ENCODE assay signal across 19 mouse cellular contexts in the genomic region with DNA sequence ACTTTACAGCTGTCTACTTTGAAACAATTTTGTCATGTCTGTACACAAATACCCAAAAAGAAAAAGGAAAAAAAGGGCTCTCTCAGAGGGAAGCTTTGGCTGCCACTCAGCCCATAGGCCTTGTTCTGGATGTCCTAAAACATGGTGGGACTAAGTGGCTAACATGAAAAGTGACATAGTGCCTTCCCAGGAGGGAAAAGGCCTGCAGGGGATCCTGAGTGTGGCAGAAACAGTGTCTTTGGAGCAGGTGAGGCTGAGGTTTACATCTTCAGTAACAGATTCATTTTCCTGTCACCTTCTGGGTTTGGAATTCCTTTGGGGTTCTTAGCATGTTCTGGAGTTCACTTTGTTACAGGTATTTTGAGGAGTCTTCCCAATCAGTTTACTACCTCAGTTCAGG. TPM values are rescaled to one million over a fixed set of nuclear protein-coding genes. Genes with fewer than 3 reads are reported as not detected.
DNase-seq lines count a peak whose midpoint lies in the region; ATAC-seq and TF ChIP-seq lines count a peak whose summit lies in the region.
"Had no signal": no experiment of that assay in that cellular context is flagged by ENCODE, and none has a peak within 500 bp of the region (broad histone marks: within the 10 kb centered on the region; RNA-seq: fewer than 3 reads in every experiment).

No protein-coding gene starts in this region.

- no peak overlapping the region for H3K4me2 ChIP-seq in midbrain, embryonic 14.5 days (ENCODE audit: low read length)
- no peak overlapping the region for H3K4me2 ChIP-seq in midbrain, postnatal 0 days (ENCODE audit: low read depth, low read length, poor library complexity, severe bottlenecking)
- 0 out of 2 replicates have a peak overlapping the region, but pooled peaks have one; percentile 8 for H3K4me2 ChIP-seq in stomach, embryonic 16.5 days (ENCODE audit: low read depth, low read length)
- H3K4me2 ChIP-seq: forebrain, embryonic 12.5 days; kidney, embryonic 15.5 days; liver, embryonic 13.5 days had no signal

- H3K4me1 ChIP-seq in midbrain, embryonic 14.5 days (ENCODE audit: control insufficient read depth, insufficient read depth, low read length), result peaks cover 9% of the 10 kb centered on the region
- H3K4me1 ChIP-seq in midbrain, postnatal 0 days (ENCODE audit: insufficient read depth, low read length), result no peaks in the 10 kb centered on the region; the same call in 1 of the 2 replicates
- peaks cover 10% of the 10 kb centered on the region for H3K4me1 ChIP-seq in stomach, embryonic 16.5 days (ENCODE audit: control insufficient read depth, insufficient read depth, low read length)

- DNase-seq in heart, adult 11 months, result peak; percentile 62
- no peak for DNase-seq in heart, postnatal 4 days
- DNase-seq in midbrain, embryonic 14.5 days, result peak; percentile 1
- no peak for DNase-seq in midbrain, postnatal 0 days (ENCODE audit: low spot score)
- peak; percentile 26 to 34 for DNase-seq in heart, postnatal 10 days
- DNase-seq in gastrocnemius, adult 2 months, result no peak
- no peak for DNase-seq in kidney, postnatal 4 days
- DNase-seq: adrenal gland, postnatal 25 days; cerebellum, adult 9-10 months; liver, embryonic 13.5 days; lung, postnatal 10 days; thymus, postnatal 4 days had no signal

- intact Hi-C loops in heart, postnatal 10 days (cut with DNase I), result no loop called here
- intact Hi-C loops in gastrocnemius, adult 2 months (cut with DNase I), result no loop called here

- no peak overlapping the region for H3K27ac ChIP-seq in midbrain, embryonic 14.5 days (replicated peaks; ENCODE audit: low read depth, low read length)
- H3K27ac ChIP-seq in midbrain, postnatal 0 days (ENCODE audit: low read depth, low read length), result no peak overlapping the region
- H3K27ac ChIP-seq in stomach, embryonic 16.5 days (ENCODE audit: low read length), result no peak overlapping the region
- no peak overlapping the region for H3K27ac ChIP-seq in gastrocnemius, adult 2 months
- H3K27ac ChIP-seq: embryonic facial prominence, embryonic 15.5 days; forebrain, embryonic 12.5 days; hindbrain, postnatal 0 days; kidney, embryonic 15.5 days; liver, embryonic 13.5 days had no signal

- H3K4me3 ChIP-seq in midbrain, embryonic 14.5 days (replicated peaks; ENCODE audit: low read depth, low read length), result no peak overlapping the region
- H3K4me3 ChIP-seq in midbrain, postnatal 0 days (ENCODE audit: low read depth, low read length), result no peak overlapping the region
- no peak overlapping the region for H3K4me3 ChIP-seq in stomach, embryonic 16.5 days (replicated peaks; ENCODE audit: low read length)
- H3K4me3 ChIP-seq in gastrocnemius, adult 2 months, result no peak overlapping the region
- H3K4me3 ChIP-seq: forebrain, embryonic 12.5 days; kidney, embryonic 15.5 days; liver, embryonic 13.5 days had no signal

- H3K9me3 ChIP-seq in midbrain, embryonic 14.5 days (ENCODE audit: control insufficient read depth, low read length), result no peaks in the 10 kb centered on the region
- H3K9me3 ChIP-seq in midbrain, postnatal 0 days (ENCODE audit: low read length), result no peaks in the 10 kb centered on the region
- no peaks in the 10 kb centered on the region for H3K9me3 ChIP-seq in stomach, embryonic 16.5 days (replicated peaks; ENCODE audit: control insufficient read depth, low read length)
- H3K9me3 ChIP-seq: embryonic facial prominence, embryonic 15.5 days; forebrain, embryonic 12.5 days; kidney, embryonic 15.5 days; liver, embryonic 13.5 days had no signal

- TF ChIP-seq CTCF in midbrain, postnatal 0 days (IDR thresholded peaks at IDR 0.05), result no peak
- TF ChIP-seq CTCF in gastrocnemius, adult 2 months (IDR thresholded peaks at IDR 0.05), result no peak

- ATAC-seq in midbrain, embryonic 14.5 days (ENCODE audit: low FRiP score, low TSS enrichment), result no peak
- ATAC-seq in midbrain, postnatal 0 days (ENCODE audit: low FRiP score), result no peak
- ATAC-seq in stomach, embryonic 16.5 days (ENCODE audit: insufficient read depth, low FRiP score), result no peak
- ATAC-seq: hindbrain, postnatal 0 days had no signal

- peaks cover 96% of the 10 kb centered on the region for H3K27me3 ChIP-seq in midbrain, embryonic 14.5 days (ENCODE audit: control insufficient read depth, insufficient read depth, low read length)
- peaks cover 93% of the 10 kb centered on the region for H3K27me3 ChIP-seq in midbrain, postnatal 0 days (ENCODE audit: insufficient read depth, low read length)
- peaks cover 62% of the 10 kb centered on the region for H3K27me3 ChIP-seq in stomach, embryonic 16.5 days (ENCODE audit: control insufficient read depth, insufficient read depth, low read length)
- H3K27me3 ChIP-seq: CH12.LX had no signal

- H3K36me3 ChIP-seq in midbrain, embryonic 14.5 days (ENCODE audit: control insufficient read depth, insufficient read depth, low read length), result no peaks in the 10 kb centered on the region
- H3K36me3 ChIP-seq in midbrain, postnatal 0 days (ENCODE audit: insufficient read depth, low read length), result no peaks in the 10 kb centered on the region
- H3K36me3 ChIP-seq in stomach, embryonic 16.5 days (ENCODE audit: control insufficient read depth, insufficient read depth, low read length), result no peaks in the 10 kb centered on the region
- H3K36me3 ChIP-seq: embryonic facial prominence, embryonic 15.5 days; forebrain, embryonic 12.5 days; kidney, embryonic 15.5 days; liver, embryonic 13.5 days had no signal

- H3K9ac ChIP-seq in midbrain, embryonic 14.5 days (replicated peaks; ENCODE audit: low read length), result no peak overlapping the region
- no peak overlapping the region for H3K9ac ChIP-seq in midbrain, postnatal 0 days (replicated peaks; ENCODE audit: low read length, poor library complexity, severe bottlenecking)
- H3K9ac ChIP-seq in stomach, embryonic 16.5 days (ENCODE audit: low read length), result 0 out of 2 replicates have a peak overlapping the region, but pooled peaks have one; percentile 8
- H3K9ac ChIP-seq: embryonic facial prominence, embryonic 15.5 days; forebrain, embryonic 12.5 days; kidney, embryonic 15.5 days; liver, embryonic 13.5 days had no signal

RNA-seq across cellular contexts. Expression of a gene that starts 3.7 kb away (rescaled TPM):
- total RNA-seq in heart, postnatal 4 days (2021), result 10 to 100 TPM; 62.1 to 69.6 TPM
- not detected in 2 replicates for polyA plus RNA-seq in midbrain, embryonic 14.5 days (2014; fragmentation: Nextera tagmentation; extraction: Ambion mirVana)
- not detected in 2 replicates for total RNA-seq in midbrain, postnatal 0 days (2014; rRNA removed)
- polyA plus RNA-seq in midbrain, postnatal 0 days (2015; fragmentation: Nextera tagmentation; extraction: Ambion mirVana), result not detected in 2 replicates
- 10 to 100 TPM; 52.5 to 58.9 TPM for total RNA-seq in heart, postnatal 10 days (2021)
- 6.2 and 7.5 TPM in 2 replicates for polyA plus RNA-seq in stomach, embryonic 16.5 days (2015; fragmentation: Nextera tagmentation; extraction: Ambion mirVana)
- total RNA-seq in gastrocnemius, adult 2 months (2021), result under 1 TPM in 1 of 2 experiments, not detected in 1; 0.08 TPM
- total RNA-seq: CH12.LX; hindbrain, postnatal 0 days; megakaryocyte-erythroid progenitor cell, adult 5-6 weeks had no signal
- polyA plus RNA-seq: forebrain, embryonic 12.5 days; hindbrain, postnatal 0 days had no signal

Comparison
In these comparisons a context has a peak if more than half of its experiments do, and no peak if none do; other contexts are left out.
1. DNase-seq: peak in heart, adult 11 months (single experiment), midbrain, embryonic 14.5 days (single experiment) and heart, postnatal 10 days (2 of 2); none in heart, postnatal 4 days (single experiment), midbrain, postnatal 0 days (single experiment), gastrocnemius, adult 2 months (single experiment) and kidney, postnatal 4 days (0 of 2).
2. RNA of a gene that starts 3.7 kb away (total RNA-seq): 62.1 to 69.6 TPM in heart, postnatal 4 days and 52.5 to 58.9 TPM in heart, postnatal 10 days; 0.08 TPM in gastrocnemius, adult 2 months and not detected in midbrain, postnatal 0 days; every median in the first group is over 10 times any median in the second.